Mouse (Mus musculus) lung, adult 2 months (tissue): ENCODE data around the gene Trim9.

ENCODE experiments used
- CTCF ChIP-seq: fragments of 200-500 bp; IDR thresholded peaks from 2 replicates; pipeline ENCODE4 v1.5.1; 2011; ENCODE audit warnings: mild to moderate bottlenecking, low read length, control low read depth; ENCODE audit not compliant: insufficient read depth
- POLR2A ChIP-seq: fragments of 200-500 bp; IDR thresholded peaks from 2 replicates; pipeline ENCODE4 v1.6.1; 2011; ENCODE audit warnings: low read depth, mild to moderate bottlenecking, control low read depth, low read length, borderline replicate concordance; ENCODE audit errors: extremely low read depth

DNA sequence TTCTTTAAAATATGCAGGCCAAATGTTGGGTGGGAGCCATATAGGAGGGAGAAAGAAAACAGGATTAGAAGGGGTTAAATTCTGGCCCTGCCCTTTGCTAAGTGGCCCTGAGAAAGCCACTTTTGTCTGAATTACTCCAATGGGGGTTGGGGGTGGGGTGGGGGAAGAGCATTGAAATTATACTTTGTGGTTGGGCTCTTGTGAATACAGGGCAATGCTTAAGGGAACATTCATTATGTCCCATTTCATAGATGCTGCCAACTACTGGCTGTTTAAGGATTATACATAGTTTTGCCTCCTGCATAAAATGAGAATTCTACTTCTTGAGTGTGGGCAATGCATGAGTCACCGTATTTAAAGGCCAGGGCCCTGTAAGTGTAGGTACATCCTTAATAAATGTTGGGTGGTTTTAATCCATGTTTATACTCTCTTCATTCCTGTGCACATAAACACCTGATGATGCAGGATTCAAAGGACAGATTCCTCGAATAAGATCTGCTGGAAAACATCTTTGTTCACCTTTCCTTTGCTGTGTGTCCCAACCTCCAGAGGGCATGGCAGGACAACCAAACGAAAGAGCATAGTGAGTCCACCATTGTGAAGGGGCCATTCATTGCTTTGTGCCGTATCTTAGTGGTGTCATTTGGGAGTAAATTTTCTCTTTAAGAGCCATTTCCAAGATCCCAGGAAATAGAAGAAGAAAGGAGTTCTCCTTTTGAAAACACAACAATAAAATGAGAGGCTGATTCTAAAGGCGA is 53.3 kb downstream of the Trim9 start:
- TF ChIP-seq CTCF (no peak), POLR2A (no peak)
